Mouse (Mus musculus): ENCODE results near the gene Maml2.

The Maml2 gene

DNA sequence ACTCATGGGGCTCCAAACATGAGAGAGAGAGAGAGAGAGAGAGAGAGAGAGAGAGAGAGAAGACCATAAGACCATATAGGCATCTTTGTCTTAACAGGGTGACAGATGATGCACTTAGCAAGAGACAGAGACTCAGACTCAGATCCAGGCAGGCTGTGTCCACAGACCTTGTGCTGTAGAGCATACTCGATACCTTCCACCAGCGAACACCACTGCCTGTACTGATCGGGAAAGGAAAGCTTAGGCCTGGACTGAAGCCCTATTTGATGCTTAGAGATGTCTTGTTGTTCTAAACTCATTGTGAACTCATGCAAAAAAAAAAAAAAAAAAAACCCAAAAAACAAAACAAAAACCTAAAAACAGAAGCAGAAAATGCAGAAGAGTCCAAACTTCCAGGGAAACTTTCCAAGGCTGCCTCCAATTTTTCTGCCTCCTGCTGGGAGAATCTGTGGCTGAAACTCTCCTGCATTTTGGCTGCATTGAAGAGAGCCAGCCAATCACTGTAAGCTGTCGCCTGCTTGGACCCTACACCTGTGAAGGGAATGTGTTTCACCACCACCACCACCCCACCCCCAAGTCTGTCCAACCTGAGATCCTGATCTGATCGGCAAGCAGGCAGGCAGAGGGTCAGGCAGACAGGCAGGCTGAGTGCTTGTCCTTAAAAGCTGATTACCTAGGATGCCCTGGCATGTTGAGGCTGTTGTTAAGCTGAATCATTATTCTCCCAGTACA is 268.6 kb downstream of the Maml2 start:
- no peak for DNase-seq (ENCODE audit: low read depth)

DNA sequence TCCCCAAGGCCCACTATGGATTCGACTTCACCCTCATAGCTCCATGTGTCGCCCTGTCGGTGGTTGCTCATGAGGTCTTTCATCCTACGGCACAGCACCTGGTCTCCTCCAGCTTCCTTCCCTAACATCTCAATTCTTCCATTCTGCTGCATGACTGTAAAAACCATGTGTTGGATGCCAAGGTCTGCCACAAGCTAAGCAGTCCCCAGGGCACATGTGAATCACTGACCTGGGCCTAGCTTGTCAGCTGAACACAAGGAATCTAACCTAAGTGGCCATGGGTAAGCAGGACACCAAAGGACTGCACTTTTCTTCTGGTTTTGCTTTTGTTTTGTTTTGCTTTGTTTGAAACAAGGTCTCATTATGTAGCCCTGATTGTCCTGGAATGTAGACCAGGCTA is 271.3 kb downstream of the Maml2 start:
- no peak for DNase-seq (ENCODE audit: low read depth)

DNA sequence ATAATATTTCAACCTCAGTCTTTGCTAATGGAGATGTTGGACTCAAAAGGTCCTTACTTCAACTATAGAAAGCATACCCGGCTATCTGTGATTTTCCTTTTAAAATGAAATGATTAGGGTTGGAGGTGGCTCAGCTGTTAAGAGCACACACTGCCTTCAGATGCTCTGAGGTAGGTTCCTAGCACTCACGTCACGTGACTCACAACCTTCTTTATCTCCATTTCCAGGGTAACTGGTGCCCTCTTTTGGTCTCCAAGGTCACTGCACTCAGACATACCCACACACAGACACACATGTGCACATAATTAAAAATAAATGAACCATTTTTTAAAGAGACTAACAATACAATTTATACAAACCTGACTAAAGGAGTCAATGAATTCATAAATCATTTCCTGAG is 275.1 kb downstream of the Maml2 start:
- no peak for DNase-seq (ENCODE audit: low read depth)

DNA sequence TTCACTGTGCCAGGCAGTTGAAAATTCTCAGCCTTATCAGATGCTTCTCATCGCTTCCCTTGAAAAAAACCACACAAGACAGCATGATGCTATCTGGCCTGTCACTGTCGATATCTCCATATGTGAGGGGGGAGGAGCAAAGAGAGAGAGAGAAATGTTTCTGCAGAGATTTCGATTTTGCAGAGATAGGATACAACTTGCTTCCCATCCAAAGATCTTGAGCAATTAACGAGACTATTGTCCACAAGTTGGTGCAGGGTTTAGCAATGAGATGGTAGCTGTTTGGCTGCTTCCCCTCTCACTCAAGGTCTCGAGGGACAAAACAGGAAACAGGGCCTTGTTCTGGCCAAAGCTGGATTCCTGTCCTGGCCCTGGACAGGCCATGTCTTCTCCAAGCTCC is 276.3 kb downstream of the Maml2 start:
- DNase-seq (ENCODE audit: low read depth) = no peak

DNA sequence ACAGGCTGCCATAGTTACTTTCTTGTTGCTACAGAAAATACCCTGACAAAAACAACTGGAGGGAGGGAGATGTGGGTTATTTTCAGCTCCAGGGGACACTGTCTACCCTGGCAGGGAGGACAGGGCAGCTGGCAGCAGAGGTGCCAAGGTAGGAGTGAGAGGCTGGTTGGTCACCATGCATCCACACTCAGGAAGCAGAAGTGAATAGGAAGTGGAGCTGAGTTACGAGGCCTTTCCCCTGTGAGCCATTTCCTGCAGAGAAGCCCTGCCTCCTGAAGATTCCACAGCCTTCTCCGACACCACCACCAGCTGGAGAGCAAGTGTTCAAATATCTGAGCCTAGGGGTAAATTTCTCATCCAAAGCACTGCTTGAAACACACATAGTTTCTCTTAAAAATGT is 277.2 kb downstream of the Maml2 start:
- DNase-seq (ENCODE audit: low read depth) = no peak

DNA sequence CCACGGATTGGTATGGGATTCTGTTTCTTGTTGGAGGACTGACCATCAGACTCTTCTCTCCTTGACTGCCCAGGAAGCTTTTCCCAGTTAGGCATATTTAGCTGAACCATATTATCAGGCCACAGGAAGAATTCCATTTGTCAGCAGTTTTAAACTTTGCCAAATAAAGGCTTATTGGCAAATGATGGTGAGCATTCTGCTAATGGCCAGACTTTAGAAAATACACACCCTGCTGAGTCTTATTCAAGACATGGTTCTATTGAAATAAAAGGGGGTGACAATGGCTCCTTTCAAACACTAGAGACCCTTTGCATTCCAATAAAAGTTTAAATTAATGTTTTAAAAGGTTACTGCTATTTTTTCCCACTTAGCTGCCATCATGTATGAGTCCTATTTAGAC is 279.4 kb downstream of the Maml2 start:
- no peak for DNase-seq (ENCODE audit: low read depth)

DNA sequence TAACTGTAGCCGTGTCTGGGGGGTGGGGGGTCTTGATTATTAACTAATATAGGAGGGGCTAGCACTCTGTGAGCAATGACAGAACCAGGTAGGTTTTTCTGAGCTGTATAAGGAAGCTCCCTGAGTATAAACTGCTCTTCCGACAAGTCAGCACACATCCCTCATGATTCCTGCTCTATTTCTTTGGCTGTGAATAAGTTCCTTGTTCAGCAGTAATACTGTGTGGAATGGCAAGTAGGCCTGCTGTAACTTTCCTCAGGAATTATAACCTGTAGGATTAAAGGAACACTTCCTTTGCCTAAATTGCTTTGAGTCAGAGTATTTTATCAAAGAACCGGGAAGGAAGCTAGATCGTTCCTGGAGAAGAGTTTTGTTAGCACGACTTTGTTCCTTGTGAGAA is 283.4 kb downstream of the Maml2 start:
- DNase-seq (ENCODE audit: low read depth) = no peak

DNA sequence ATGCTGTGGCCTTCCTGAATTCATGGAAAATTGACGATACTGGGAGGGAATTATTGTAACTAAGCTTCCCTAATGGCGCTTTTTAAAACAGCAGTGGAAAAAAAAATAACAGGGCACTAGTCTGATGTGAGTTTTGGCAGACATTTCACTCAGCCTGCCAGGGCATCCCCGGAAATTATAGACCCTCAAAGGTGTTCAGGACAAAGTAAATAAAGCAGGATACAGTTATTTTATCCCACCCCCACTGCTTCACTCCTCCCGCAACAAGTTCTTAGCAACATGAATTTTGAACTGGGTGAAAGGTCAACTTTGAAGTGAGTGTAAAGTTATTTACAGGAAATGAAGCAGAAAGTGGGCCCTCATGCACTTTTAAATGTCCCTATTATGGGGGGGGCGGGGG is 286.2 kb downstream of the Maml2 start:
- DNase-seq (ENCODE audit: low read depth) = no peak

DNA sequence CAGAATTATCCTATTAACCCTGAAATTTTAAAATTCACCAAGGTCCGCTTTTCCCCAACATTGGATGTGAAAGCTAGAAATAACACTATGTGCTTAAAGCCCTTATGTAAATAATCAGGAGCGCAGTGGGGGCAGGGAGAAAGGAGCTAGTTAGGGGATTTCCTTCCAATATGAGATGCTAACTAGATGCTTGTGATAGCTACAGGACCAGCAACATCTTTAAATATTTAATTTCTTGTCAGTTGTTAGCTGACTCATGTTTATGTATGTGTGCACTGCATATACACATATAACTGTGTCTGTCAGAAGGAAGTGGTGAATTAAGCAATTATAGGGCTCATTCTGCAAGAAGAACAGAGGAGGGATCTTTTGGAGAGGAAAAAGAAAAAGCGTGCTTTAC is 286.7 kb downstream of the Maml2 start:
- DNase-seq (ENCODE audit: low read depth) = peak; percentile 13

DNA sequence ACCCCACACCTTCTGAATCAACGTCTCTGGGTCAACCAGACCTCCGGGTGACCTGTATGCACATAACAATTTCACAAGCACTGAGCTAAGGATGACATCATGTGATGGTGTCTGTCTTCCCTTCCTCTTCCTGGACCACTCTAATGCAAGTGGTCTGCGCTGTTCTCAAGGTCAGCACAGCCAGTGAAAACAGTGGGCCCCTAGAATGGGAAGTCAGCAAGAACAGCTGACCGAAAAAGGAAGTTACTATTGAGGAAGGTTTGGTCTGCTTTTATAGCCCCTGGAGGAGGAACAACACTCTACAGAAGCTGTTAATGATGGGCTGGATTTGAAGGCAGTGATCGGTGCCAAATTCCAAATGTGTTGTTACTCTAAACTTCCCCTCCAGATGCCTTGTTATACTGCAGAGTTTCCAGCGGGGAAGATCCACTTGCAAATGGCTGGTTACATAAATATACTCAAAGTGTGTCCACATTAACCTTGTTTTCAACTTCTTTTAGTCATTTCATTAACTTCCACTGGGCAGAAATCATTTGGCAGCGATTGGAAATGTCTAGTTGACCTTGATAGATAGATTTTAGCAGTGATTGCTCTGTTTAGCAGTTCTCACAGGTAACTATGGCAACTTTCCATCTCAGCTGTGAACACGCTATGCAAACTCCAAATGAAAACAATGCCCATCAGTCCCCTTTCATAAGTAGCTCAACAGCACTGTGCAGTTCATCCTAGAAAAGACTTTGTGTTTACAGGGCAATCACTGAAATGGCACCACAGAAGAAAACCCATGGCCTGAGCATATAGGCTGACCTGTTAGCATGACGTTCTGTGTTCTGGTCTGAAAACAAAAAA is 289.6 kb downstream of the Maml2 start:
- DNase-seq (ENCODE audit: low read depth) = peak; percentile 11

DNA sequence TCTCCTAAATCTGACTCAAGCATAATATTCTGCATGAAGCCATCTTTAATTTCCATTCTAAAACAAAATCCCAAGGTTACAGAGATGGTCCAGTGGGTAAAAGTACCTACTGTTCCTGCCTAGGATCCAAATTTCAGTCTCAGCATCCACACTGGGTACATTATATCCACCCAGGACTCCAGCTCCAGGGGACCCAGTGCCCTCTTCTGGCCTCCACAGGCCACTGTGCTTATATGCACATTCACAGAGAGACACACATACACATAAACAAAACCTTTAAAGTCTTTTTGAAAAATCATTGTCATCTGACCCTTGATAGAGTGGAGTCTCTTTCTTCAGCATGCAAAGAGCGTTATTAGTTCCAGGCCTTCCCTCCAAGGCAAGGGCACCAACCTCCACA is 291.0 kb downstream of the Maml2 start:
- no peak for DNase-seq (ENCODE audit: low read depth)

DNA sequence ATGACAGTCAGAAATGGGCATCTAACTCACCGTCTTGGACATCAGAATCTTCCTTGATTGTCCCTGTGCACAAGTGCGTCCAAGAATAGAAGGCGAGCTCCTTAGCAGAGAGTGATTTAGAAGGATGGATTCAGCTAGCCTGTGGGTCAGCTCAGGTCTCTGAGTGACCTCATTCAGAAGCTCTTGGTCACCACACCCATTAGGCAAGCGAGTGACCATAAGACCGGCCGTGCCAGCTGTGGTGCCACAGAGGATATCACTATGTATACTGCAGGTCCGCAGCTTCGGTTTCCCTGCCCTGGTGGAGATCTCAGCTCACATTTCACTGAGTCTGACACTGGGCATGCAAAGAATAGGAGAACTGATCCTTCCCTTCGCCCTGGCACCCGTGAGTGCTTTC is 294.9 kb downstream of the Maml2 start:
- DNase-seq (ENCODE audit: low read depth) = no peak

DNA sequence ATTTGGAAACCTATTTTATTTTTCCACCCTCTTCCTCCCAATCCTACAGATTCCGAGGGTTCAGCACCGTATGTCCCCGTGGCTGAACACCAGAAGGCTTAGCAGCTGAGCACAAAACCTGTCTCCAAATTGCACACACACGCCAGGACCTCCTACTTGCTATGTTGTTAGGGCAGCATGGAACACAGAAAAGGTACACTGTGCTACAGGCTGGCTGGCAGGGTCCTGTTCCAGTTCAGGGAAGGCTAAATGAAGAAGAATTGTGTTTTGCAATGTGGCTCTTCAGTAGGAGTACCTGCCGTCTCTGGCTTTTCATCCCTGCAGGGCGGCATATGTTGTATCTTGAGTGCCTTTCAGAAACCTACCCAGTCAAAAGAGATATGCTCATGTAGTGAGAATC is 300.0 kb downstream of the Maml2 start:
- DNase-seq (ENCODE audit: low read depth) = no peak

DNA sequence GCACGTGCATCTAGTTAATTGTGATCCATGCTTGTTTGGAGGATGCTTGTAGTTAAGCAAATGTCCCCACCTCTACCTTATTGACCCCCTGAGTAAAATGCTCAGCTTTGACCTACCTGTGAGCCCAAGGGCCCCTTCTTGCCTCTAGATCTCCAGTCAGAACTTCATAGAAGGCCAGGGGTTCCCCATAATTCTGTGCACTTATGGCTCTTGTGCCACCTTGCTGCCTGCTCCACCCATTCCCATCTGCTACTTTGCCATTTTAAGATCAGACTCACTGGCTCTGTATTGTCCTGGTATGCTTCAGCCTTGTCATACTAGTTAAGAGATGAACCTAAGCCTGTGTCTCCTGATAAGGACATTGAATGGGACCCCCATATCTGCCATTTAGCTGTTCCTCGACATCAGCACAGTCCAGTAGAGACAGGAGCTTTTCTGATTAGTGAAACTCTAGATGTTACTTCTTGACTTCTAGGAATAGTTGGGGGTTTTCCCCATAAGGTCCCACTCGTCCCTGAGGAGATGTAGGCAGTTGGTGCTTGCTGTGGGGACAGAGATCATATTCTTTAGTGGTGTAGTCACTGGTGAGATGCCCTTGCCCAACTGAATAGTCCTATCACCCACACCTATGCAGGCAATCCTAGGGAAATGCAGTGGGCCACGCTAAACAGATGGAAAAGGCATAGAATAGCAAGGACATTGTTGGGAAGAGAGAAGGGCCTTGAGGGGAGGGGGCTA is 301.0 kb downstream of the Maml2 start:
- no peak for DNase-seq (ENCODE audit: low read depth)

DNA sequence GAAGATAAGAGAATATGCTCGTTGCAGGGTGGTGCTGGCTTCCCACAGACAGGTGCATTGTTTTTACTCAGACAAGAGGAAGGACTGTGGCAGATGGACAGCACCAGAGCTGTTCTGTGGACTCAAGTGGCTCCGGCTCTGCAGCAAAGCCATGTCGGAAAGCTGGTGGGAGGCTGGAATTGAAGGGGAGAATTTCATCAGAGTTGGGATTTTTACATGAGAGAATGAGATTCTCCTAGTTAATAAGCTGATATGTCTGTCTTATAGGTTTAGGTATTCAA is 301.5 kb downstream of the Maml2 start:
- no peak for DNase-seq (ENCODE audit: low read depth)

DNA sequence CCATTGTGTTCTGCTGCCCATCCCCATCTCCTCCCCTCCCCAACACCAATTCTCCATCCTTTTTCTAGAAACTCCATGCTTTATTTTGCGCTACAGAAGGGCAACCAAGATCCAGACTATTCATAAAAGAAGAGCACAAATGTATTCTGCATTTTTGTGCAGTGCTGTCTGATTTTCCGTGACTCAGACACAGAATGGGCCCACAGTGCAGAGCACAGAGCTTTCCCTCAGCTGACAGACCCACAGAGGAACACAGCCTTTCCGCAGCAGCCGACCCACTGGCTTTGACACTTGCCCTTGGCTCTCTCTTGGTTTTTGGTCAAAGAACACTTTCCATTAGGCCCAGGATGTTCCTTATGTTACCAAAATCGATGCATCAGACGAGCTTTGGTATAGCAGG is 302.0 kb downstream of the Maml2 start:
- no peak for DNase-seq (ENCODE audit: low read depth)

DNA sequence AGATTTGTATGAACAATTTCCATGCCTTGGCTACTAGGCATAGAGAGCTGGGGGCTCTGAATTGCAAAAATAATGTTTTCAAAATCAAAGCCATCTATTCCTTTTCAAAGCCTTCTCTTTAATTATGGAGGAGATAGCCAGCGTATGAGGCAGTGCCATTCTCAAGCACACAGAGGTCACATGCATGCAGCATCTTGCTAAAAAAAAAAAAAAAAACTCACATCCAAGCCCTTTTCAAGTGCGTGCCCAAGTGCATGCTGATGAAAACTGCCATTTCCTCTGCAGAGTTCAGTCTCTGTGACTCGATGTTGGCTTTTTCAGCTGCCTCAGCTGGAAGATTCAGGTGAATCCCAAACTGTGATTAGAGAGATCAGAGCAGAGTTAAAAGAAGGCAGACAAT is 304.0 kb downstream of the Maml2 start:
- DNase-seq (ENCODE audit: low read depth) = no peak

DNA sequence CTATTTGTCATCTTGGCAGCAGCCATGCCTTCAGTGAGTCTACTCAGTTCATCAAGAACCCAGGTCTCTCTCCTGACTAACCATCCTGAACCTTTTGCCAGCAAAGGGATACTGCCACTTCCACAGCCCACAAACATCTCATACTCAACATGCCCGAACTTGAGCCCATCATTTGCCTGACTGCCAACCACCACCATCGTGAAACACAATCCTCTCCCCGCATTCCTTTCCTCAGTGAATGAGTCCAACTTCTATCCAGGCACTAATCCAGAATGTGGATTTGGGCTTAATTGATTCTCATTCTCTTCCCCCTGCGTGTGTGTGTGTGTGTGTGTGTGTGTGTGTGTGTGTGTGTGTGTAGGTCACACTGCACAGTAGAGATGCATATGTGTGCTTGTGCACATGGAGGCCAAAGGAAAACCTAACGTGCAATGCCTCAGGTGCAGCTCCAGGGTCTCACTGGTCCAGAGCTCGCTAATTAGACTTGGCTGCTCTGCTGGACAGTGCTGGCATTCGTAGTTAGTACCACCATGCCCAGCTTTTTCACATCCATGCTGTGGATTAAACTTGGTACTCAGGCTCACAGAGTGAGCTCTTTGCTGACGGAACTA is 305.9 kb downstream of the Maml2 start:
- DNase-seq (ENCODE audit: low read depth) = no peak

DNA sequence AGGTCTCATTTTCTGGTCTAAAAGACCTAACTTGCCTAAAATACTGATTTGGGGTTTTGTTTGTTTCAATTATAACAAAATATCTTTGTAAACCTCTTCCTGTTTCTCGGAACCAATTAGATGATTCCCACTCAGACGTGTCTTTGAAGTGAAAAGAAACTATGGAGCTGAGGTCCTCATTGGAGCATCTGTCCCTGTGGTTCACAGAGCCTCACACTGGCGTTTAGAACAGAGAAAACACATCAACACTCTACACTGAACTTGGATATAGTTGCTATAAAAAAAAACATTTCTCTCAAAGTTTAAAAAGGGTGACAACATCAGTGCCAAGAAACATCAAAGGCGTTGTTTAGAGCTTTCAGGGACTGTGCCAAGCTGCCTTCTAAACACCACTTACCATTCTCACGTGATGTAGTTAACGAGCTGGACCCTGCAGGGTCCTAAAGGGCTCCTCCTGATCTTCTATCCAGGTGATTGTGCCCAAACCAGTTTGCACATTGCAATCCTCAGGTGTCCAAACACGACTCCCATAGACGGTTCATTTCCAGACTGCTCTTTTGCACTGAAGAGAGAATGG is 309.9 kb downstream of the Maml2 start:
- no peak for DNase-seq (ENCODE audit: low read depth)

DNA sequence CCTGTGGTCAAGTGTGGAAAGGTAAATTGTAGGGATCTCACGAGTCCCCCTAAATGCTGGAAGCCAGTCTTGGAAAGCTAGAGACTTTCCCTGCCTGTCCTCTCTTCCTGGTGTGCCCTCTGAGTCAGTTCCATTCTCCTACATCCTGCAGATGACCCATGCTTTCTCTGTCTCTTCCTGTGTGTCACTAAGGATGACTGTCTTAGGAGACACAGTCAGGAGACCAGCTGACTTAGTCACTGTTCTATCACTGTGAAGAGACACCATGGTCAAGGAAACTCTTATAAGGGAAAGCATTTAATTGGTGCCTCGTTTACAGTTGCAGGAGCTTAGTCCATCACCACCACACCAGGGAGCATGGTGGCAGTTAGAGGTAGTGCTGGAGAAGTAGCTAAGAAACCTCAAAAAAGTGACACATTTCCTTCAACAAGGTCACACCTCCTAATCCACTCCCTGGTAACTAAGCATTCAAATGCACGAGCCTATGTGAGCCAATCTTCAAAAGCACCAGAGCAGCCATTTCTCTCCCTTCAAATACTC is 310.8 kb downstream of the Maml2 start:
- no peak for DNase-seq (ENCODE audit: low read depth)

DNA sequence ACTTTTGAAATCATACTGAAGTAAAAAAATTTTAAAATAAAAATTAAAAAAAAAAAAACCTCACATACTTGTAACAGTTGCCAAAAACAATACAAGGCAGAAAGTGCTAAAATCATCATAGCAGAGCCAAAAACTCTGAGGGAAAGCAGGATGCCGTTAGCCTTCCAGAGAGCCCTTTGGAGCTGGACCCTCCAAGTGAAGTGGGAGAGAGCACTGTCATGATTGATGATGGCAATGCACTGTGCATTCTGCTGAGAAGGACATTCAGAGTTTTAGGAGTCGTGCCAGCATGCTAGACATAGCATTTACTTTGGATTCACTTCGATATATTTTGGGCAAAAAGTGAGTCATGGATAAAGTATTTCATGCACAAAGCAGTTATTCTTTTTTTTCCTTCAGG is 313.8 kb downstream of the Maml2 start:
- DNase-seq (ENCODE audit: low read depth) = no peak

DNA sequence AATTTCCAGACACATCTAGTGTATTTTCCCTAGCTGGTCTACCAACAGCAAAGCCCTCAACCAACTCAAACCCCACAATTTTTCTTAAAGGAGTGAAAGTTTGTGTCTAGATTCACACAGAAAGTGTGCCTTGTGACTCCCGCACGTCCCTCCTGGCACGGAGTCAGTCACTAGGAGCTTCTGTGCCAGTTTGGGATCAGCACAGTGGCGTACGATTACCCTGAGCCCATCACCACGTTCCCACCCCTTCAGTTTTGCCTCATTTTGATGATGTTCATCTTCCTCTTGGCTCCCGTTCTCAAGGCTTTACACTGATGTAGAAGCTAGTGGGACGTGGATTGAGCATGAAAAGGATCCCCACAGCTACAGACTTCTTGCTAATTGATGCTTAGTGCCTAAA is 314.6 kb downstream of the Maml2 start:
- no peak for DNase-seq (ENCODE audit: low read depth)

Measured in induced T-regulatory cell, adult 2 months (primary cell).